Mouse (Mus musculus): Measurements from ENCODE around the gene Syt1.

- TF ChIP-seq CHD2 (IDR thresholded peaks at IDR 0.05; ENCODE audit: low read depth, low read length), result no peak
- TF ChIP-seq MAFK (IDR thresholded peaks at IDR 0.05; ENCODE audit: insufficient read depth, low read depth, low read length), result no peak
- TF ChIP-seq ZNF384 (IDR thresholded peaks at IDR 0.05; ENCODE audit: low read depth, low read length), result no peak
- no peak for TF ChIP-seq ZC3H11A (IDR thresholded peaks at IDR 0.05; ENCODE audit: borderline replicate concordance, low read depth, low read length)
- no peak for TF ChIP-seq HCFC1 (IDR thresholded peaks at IDR 0.05; ENCODE audit: borderline replicate concordance, insufficient read depth, low read length)
Measured at GRCm38 (mm10) chr10:108519156-108519555, 491.6 kb downstream of the Syt1 start.
